Mouse (Mus musculus) Patski (cell line): ENCODE measurements around the gene Trem1. TPM values are rescaled to one million over a fixed set of nuclear protein-coding genes. Genes with fewer than 3 reads are reported as not detected.
A peak's percentile ranks its signal among the peaks of the same experiment; 100 is the strongest.

ENCODE experiments used
- ATAC-seq: fragments of 100-300 bp; one replicate; pipeline ENCODE4 v1.8.0; 2021
- CTCF ChIA-PET: fragments of 350-600 bp; sonication (Branson Sonifier 250); formaldehyde crosslinking; loops from one replicate; lab custom pipeline; 2022; ENCODE audit warnings: inconsistent platforms; lab: Charles Lee
- POLR2A ChIA-PET: fragments of 350-600 bp; sonication (Branson Sonifier 250); formaldehyde crosslinking; loops from one replicate; lab custom pipeline; 2022; ENCODE audit warnings: antibody characterized with exemption, inconsistent platforms; lab: Charles Lee
- DNase-seq: peaks from one replicate; pipeline ENCODE4 v3.0.0-alpha.2; 2011; ENCODE audit warnings: low read depth, low spot score
- H3K27me3 ChIP-seq: fragments of 371-371 bp; one replicate; pipeline ENCODE4 v1.5.1; 2021
- CTCF ChIP-seq: fragments of 100-300 bp; IDR thresholded peaks from one replicate; pipeline ENCODE4 v1.5.1; 2021
- in situ Hi-C: fragments of 300-500 bp; cut with MboI; formaldehyde crosslinking; loops from 3 replicates; pipeline ENCODE4 v1.11.1; 2018; ENCODE audit warnings: low pct_unique_long_range_greater_than_20kb, mixed read lengths
- polyA plus RNA-seq: library from polyadenylated mRNA; unstranded; gene quantifications from one replicate; pipeline ENCODE4 v1.2.3, GENCODE M21; 2021

The Trem1 gene
- polyA plus RNA-seq, 1 experiment from 2014 or later, result not detected

- in situ Hi-C loops, result loop anchor here (25.0 kb wide), 1 partner anchor 331 kb away; no protein-coding TSS in a partner anchor
- peaks cover 4% of the 10 kb centered on the region for H3K27me3 ChIP-seq
- DNase-seq (no peak), ATAC-seq (no peak)
- ChIA-PET POLR2A (no interaction called here), CTCF (interaction anchor here (1.2 kb wide), 1 partner anchor 56 kb away, joined by 6 read pairs; no protein-coding TSS in a partner anchor)
- no peak for TF ChIP-seq CTCF
These were observed 48.6 kb downstream of the Trem1 start for GRCm38 (mm10) chr17:48280943-48281738.

GRCm38 (mm10) chr17:48281739-48282085 is 49.1 kb downstream of the Trem1 start:
- DNase-seq (no peak), ATAC-seq (no peak)
- ChIA-PET POLR2A (no interaction called here), CTCF (no interaction called here)
- no peak for TF ChIP-seq CTCF
- peaks cover 4% of the 10 kb centered on the region for H3K27me3 ChIP-seq
- in situ Hi-C loops, result loop anchor here (25.0 kb wide), 1 partner anchor 331 kb away; no protein-coding TSS in a partner anchor

DNA sequence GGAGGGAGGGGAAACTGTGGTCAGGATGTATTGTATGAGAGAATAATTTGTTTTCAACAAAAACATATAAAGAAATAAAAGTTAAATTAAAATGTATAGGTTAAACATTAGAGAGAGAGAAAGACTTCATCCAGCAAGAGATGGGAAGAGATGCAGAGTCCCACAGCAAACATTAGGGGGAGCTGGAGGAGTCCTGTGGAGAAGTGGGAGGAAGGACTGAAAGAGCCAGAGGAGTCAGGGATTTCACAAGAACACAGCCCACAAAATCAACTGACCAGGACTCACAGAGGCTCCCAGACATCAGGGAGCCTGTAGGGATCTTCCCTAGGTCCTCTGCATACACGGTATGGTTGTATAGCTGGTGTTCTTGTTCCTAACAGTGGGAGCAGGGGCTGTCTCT is 54.2 kb downstream of the Trem1 start:
- ChIA-PET POLR2A (interaction anchor here (0.8 kb wide), 1 partner anchor 16 kb away, joined by 3 read pairs; no protein-coding TSS in a partner anchor), CTCF (interaction anchor here (0.9 to 1.6 kb wide), 6 partner anchors 9 to 50 kb away, joined by 3 to 5 read pairs (median 4); no protein-coding TSS in a partner anchor)
- no peak for DNase-seq
- peaks cover 4% of the 10 kb centered on the region for H3K27me3 ChIP-seq
- TF ChIP-seq CTCF, result peak; percentile 43
- in situ Hi-C loops, result loop anchor here (25.0 kb wide), 1 partner anchor 326 kb away; no protein-coding TSS in a partner anchor
- ATAC-seq, result no peak

- H3K27me3 ChIP-seq, result peaks cover 4% of the 10 kb centered on the region
- in situ Hi-C loops, result loop anchor here (25.0 kb wide), 1 partner anchor 325 kb away; no protein-coding TSS in a partner anchor
- ChIA-PET POLR2A (no interaction called here), CTCF (interaction anchor here (0.9 to 1.4 kb wide), 7 partner anchors 9 to 49 kb away, joined by 3 to 5 read pairs (median 4); no protein-coding TSS in a partner anchor)
- peak; percentile 35 for TF ChIP-seq CTCF
- DNase-seq, result no peak
- no peak for ATAC-seq
These were observed 54.7 kb downstream of the Trem1 start for GRCm38 (mm10) chr17:48287276-48287675.

- TF ChIP-seq CTCF, result no peak
- ChIA-PET CTCF (interaction anchor here (1.0 to 1.3 kb wide), 2 partner anchors 13 to 44 kb away, joined by 3 read pairs; no protein-coding TSS in a partner anchor), POLR2A (no interaction called here)
- in situ Hi-C loops, result loop anchor here (25.0 kb wide), 1 partner anchor 319 kb away; no protein-coding TSS in a partner anchor
- ATAC-seq (no peak), DNase-seq (no peak)
- peaks cover 4% of the 10 kb centered on the region for H3K27me3 ChIP-seq
These were observed 61.1 kb downstream of the Trem1 start for GRCm38 (mm10) chr17:48293500-48294194.

Other genes starting within 250 kb of the Trem1 start
- gene 1700122O11Rik, start 194.5 kb upstream of the Trem1 start, polyA plus RNA-seq, result not detected
- gene 1700067P10Rik, start 143.4 kb upstream of the Trem1 start, polyA plus RNA-seq, result not detected
- gene 9830107B12Rik, start 86.5 kb upstream of the Trem1 start, polyA plus RNA-seq, result not detected
- 0.09 TPM for gene A530064D06Rik, start 65.5 kb upstream of the Trem1 start, polyA plus RNA-seq
- gene Trem3, start 15.0 kb downstream of the Trem1 start, polyA plus RNA-seq, result 0.06 TPM
- not detected for gene Treml4, start 31.5 kb downstream of the Trem1 start, polyA plus RNA-seq
- gene Treml2, start 66.7 kb downstream of the Trem1 start, polyA plus RNA-seq, result not detected
- 0.03 TPM for gene B430306N03Rik, start 83.4 kb downstream of the Trem1 start, polyA plus RNA-seq
- gene Trem2, start 113.6 kb downstream of the Trem1 start, polyA plus RNA-seq, result 0.45 TPM
- not detected for gene Treml1, start 127.1 kb downstream of the Trem1 start, polyA plus RNA-seq
- 57.3 TPM for gene Nfya, start 177.1 kb downstream of the Trem1 start, polyA plus RNA-seq
- 37.7 TPM for gene Oard1, start 177.2 kb downstream of the Trem1 start, polyA plus RNA-seq
- 0.10 TPM for gene Apobec2, start 200.2 kb downstream of the Trem1 start, polyA plus RNA-seq
- 0.06 TPM for gene Tspo2, start 218.8 kb downstream of the Trem1 start, polyA plus RNA-seq
- 0.05 TPM for gene Unc5cl, start 222.1 kb downstream of the Trem1 start, polyA plus RNA-seq